Mouse (Mus musculus): ENCODE data around the gene Nrm. TPM values are rescaled to one million over a fixed set of nuclear protein-coding genes. Genes with fewer than 3 reads are reported as not detected.
A peak's percentile ranks its signal among the peaks of the same experiment; 100 is the strongest.

Nrm gene
- total and polyA plus RNA-seq, 3 experiments = 11.1 to 49.9 TPM; not detected in 1

DNA sequence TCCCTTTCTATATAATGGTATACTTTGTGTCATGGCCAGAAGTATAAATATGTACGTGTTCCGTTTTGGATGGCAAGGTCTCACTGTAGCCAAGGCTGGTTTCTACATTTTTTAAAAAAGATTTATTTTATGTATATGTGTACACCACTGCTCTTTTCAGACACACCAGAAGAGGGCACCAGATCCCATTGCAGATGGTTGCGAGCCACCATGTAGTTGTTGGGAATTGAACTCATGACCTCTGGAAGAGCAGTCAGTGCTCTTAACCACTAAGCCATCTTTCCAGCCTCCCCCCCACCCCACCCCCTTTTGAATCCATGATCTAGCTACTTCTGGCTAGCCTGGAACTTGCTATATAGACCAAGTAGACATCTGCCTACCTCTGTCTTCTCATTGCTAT is 17.6 kb upstream of the Nrm start:
- TF ChIP-seq ETS1 (IDR thresholded peaks at IDR 0.05; ENCODE audit: low read depth, low read length) (no peak), TAL1 (IDR thresholded peaks at IDR 0.05; ENCODE audit: low read length) (no peak), HCFC1 (IDR thresholded peaks at IDR 0.05; ENCODE audit: low read depth, low read length) (no peak), NELFE (IDR thresholded peaks at IDR 0.05; ENCODE audit: low read depth, low read length) (no peak), ELF1 (IDR thresholded peaks at IDR 0.05; ENCODE audit: low read depth, low read length) (no peak), CTCF (IDR thresholded peaks at IDR 0.05 in 2 of 3, conservative IDR thresholded peaks at IDR 0.05 in 1 of 3; ENCODE audit: control insufficient read depth in 1 of 3, insufficient read depth in 1 of 3, low read depth in 2 of 3, low read length in 3 of 3, poor library complexity in 1 of 3, severe bottlenecking in 1 of 3) (peak in 1 of 3 experiments; percentile 41; a peak in 2 of 6 replicates), TCF12 (IDR thresholded peaks at IDR 0.05; ENCODE audit: low read depth, low read length) (no peak)
- no peaks in the 10 kb centered on the region for H3K27me3 ChIP-seq (ENCODE audit: control insufficient read depth in 1 of 2, insufficient read depth in 2 of 2, low read length in 2 of 2)
- no peak overlapping the region for H3K27ac ChIP-seq (ENCODE audit: control insufficient read depth, low read depth, low read length)
- no peaks in the 10 kb centered on the region for H3K9me3 ChIP-seq (replicated peaks; ENCODE audit: insufficient read depth, low read length)
- DNase-seq (ENCODE audit: low read depth, low spot score) = no peak
- H3K4me3 ChIP-seq (ENCODE audit: control insufficient read depth in 1 of 2, insufficient read depth in 1 of 2, low read depth in 2 of 2, low read length in 2 of 2) = no peak overlapping the region
- H3K9ac ChIP-seq (ENCODE audit: control insufficient read depth, low read depth, low read length, poor library complexity, severe bottlenecking) = no peak overlapping the region
- peaks cover 4 to 24% of the 10 kb centered on the region in 2 experiments; a peak in 3 of 4 replicates for H3K36me3 ChIP-seq (ENCODE audit: control insufficient read depth in 1 of 2, insufficient read depth in 2 of 2, low read length in 2 of 2)
- peaks cover 18% of the 10 kb centered on the region for H3K79me2 ChIP-seq (ENCODE audit: control insufficient read depth, insufficient read depth, low read length, poor library complexity)
- peaks cover 0 to 22% of the 10 kb centered on the region in 2 experiments; a peak in 3 of 4 replicates for H3K4me1 ChIP-seq (ENCODE audit: control insufficient read depth in 1 of 2, insufficient read depth in 2 of 2, low read length in 2 of 2)

DNA sequence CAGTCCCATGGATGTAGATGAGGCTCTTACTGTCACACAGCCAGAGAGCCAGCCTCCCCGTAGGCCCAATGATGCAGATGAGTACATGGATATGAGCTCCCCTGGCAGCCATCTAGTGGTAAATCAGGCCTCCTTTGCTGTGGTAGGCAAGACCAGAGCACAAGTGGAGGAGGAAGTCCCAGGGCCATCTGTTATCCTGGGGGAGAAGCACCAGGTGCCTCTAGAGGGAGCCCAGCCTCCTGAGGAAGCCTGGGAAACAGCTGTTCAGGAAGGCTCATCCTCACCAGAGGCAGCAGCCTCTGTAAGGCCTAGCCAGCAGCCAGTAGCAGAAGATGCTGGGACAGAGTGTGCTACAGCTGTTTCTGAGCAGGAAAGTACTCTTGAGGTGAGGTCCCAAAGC is 13.0 kb upstream of the Nrm start:
- no peak for TF ChIP-seq ELF1 (IDR thresholded peaks at IDR 0.05; ENCODE audit: low read depth, low read length)
- no peak for TF ChIP-seq CHD2 (IDR thresholded peaks at IDR 0.05; ENCODE audit: low read length)
- peak; percentile 36 for TF ChIP-seq SMC3 (IDR thresholded peaks at IDR 0.05; ENCODE audit: low read depth, low read length)
- peak in 2 of 3 experiments; percentile 17 to 40; a peak in 2 of 6 replicates for TF ChIP-seq CTCF (IDR thresholded peaks at IDR 0.05 in 2 of 3, conservative IDR thresholded peaks at IDR 0.05 in 1 of 3; ENCODE audit: control insufficient read depth in 1 of 3, insufficient read depth in 1 of 3, low read depth in 2 of 3, low read length in 3 of 3, poor library complexity in 1 of 3, severe bottlenecking in 1 of 3)
- TF ChIP-seq RAD21 (IDR thresholded peaks at IDR 0.05; ENCODE audit: low read depth, low read length) = peak; percentile 3; the same call in 1 of the 2 replicates
- TF ChIP-seq NELFE (IDR thresholded peaks at IDR 0.05; ENCODE audit: low read depth, low read length) = no peak
- H3K27ac ChIP-seq (ENCODE audit: control insufficient read depth, low read depth, low read length) = no peak overlapping the region
- peaks cover 23 to 33% of the 10 kb centered on the region in 2 experiments for H3K36me3 ChIP-seq (ENCODE audit: control insufficient read depth in 1 of 2, insufficient read depth in 2 of 2, low read length in 2 of 2)
- H3K27me3 ChIP-seq (ENCODE audit: control insufficient read depth in 1 of 2, insufficient read depth in 2 of 2, low read length in 2 of 2) = no peaks in the 10 kb centered on the region
- H3K4me1 ChIP-seq (ENCODE audit: control insufficient read depth in 1 of 2, insufficient read depth in 2 of 2, low read length in 2 of 2) = peaks cover 27 to 31% of the 10 kb centered on the region in 2 experiments
- H3K4me3 ChIP-seq (ENCODE audit: control insufficient read depth in 1 of 2, insufficient read depth in 1 of 2, low read depth in 2 of 2, low read length in 2 of 2) = no peak overlapping the region
- H3K9ac ChIP-seq (ENCODE audit: control insufficient read depth, low read depth, low read length, poor library complexity, severe bottlenecking) = no peak overlapping the region
- H3K9me3 ChIP-seq (replicated peaks; ENCODE audit: insufficient read depth, low read length) = no peaks in the 10 kb centered on the region
- peaks cover 3% of the 10 kb centered on the region; the same call in 1 of the 2 replicates for H3K79me2 ChIP-seq (ENCODE audit: control insufficient read depth, insufficient read depth, low read length, poor library complexity)
- DNase-seq (ENCODE audit: low read depth, low spot score) = peak; percentile 34

DNA sequence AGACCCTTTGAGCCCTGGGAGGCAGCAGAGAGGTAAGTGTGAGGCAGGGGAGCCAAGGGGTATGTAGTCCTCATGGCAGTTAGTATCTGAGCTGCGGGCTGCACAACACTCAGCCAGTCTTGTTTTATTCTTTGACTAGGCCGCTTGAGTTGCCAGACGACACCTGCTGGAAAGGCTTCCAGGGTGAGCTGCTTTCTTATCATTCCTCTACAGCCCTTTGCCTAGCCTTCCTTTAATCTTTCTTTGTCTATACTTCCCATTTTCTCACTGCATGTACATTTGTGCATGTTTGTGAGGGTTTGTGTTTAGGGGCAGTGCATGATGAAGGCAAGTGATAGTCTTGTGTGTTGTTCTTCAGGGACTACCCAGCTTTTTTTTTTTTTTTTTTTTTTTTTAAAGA is 10.1 kb upstream of the Nrm start:
- peak; percentile 94 for DNase-seq (ENCODE audit: low read depth, low spot score)
- Histone ChIP-seq H3K4me3 (ENCODE audit: control insufficient read depth in 1 of 2, insufficient read depth in 1 of 2, low read depth in 2 of 2, low read length in 2 of 2) (no peak overlapping the region), H3K79me2 (ENCODE audit: control insufficient read depth, insufficient read depth, low read length, poor library complexity) (no peaks in the 10 kb centered on the region), H3K27me3 (ENCODE audit: control insufficient read depth in 1 of 2, insufficient read depth in 2 of 2, low read length in 2 of 2) (no peaks in the 10 kb centered on the region), H3K9me3 (replicated peaks; ENCODE audit: insufficient read depth, low read length) (no peaks in the 10 kb centered on the region), H3K27ac (ENCODE audit: control insufficient read depth, low read depth, low read length) (peak overlapping the region; percentile 99), H3K9ac (ENCODE audit: control insufficient read depth, low read depth, low read length, poor library complexity, severe bottlenecking) (peak overlapping the region; percentile 60), H3K36me3 (ENCODE audit: control insufficient read depth in 1 of 2, insufficient read depth in 2 of 2, low read length in 2 of 2) (peaks cover 24 to 33% of the 10 kb centered on the region in 2 experiments), H3K4me1 (ENCODE audit: control insufficient read depth in 1 of 2, insufficient read depth in 2 of 2, low read length in 2 of 2) (peaks cover 27 to 30% of the 10 kb centered on the region in 2 experiments)
- peak; percentile 30; the same call in 1 of the 2 replicates for TF ChIP-seq SMC3 (IDR thresholded peaks at IDR 0.05; ENCODE audit: low read depth, low read length)
- TF ChIP-seq ZNF384 (IDR thresholded peaks at IDR 0.05; ENCODE audit: low read depth, low read length) = no peak
- no peak for TF ChIP-seq ZKSCAN1 (IDR thresholded peaks at IDR 0.05; ENCODE audit: low read depth, low read length)
- TF ChIP-seq USF2 (IDR thresholded peaks at IDR 0.05; ENCODE audit: borderline replicate concordance in 1 of 2, insufficient read depth in 1 of 2, low read depth in 1 of 2, low read length in 2 of 2) = no peak
- peak; percentile 95 for TF ChIP-seq GATA1 (IDR thresholded peaks at IDR 0.05; ENCODE audit: low read depth, low read length)
- TF ChIP-seq RAD21 (IDR thresholded peaks at IDR 0.05; ENCODE audit: low read depth, low read length) = peak; percentile 4
- no peak for TF ChIP-seq JUND (IDR thresholded peaks at IDR 0.05; ENCODE audit: low read depth, low read length)
- peak; percentile 88 for TF ChIP-seq SIN3A (IDR thresholded peaks at IDR 0.05; ENCODE audit: low read length)
- TF ChIP-seq MAZ (IDR thresholded peaks at IDR 0.05; ENCODE audit: low read depth, low read length) = no peak
- peak; percentile 91 for TF ChIP-seq MYC (IDR thresholded peaks at IDR 0.05; ENCODE audit: low read depth, low read length)
- no peak for TF ChIP-seq CHD1 (IDR thresholded peaks at IDR 0.05; ENCODE audit: low read depth, low read length)
- TF ChIP-seq BHLHE40 (IDR thresholded peaks at IDR 0.05; ENCODE audit: borderline replicate concordance, low read depth, low read length) = peak; percentile 63; the same call in 1 of the 2 replicates
- no peak; the same call in none of the 2 replicates for TF ChIP-seq TBP (IDR thresholded peaks at IDR 0.05; ENCODE audit: low read depth, low read length)
- peak; percentile 94 to 98 for TF ChIP-seq EP300 (IDR thresholded peaks at IDR 0.05; ENCODE audit: low read depth in 1 of 2, low read length in 2 of 2)
- TF ChIP-seq MAX (IDR thresholded peaks at IDR 0.05; ENCODE audit: low read length) = peak; percentile 49; the same call in 1 of the 2 replicates
- peak; percentile 12; the same call in 1 of the 2 replicates for TF ChIP-seq CHD2 (IDR thresholded peaks at IDR 0.05; ENCODE audit: low read length)
- peak; percentile 90 for TF ChIP-seq RCOR1 (IDR thresholded peaks at IDR 0.05; ENCODE audit: low read depth, low read length)
- TF ChIP-seq CTCF (IDR thresholded peaks at IDR 0.05 in 2 of 3, conservative IDR thresholded peaks at IDR 0.05 in 1 of 3; ENCODE audit: control insufficient read depth in 1 of 3, insufficient read depth in 1 of 3, low read depth in 2 of 3, low read length in 3 of 3, poor library complexity in 1 of 3, severe bottlenecking in 1 of 3) = peak in 1 of 3 experiments; percentile 31; a peak in 2 of 6 replicates

Measured in MEL (cell line).